Mouse (Mus musculus) spleen, adult 2 months (tissue): ENCODE measurements around the gene Urah.
A peak's percentile ranks its signal among the peaks of the same experiment; 100 is the strongest.

Experiments used
- CTCF ChIP-seq: fragments of 200-500 bp; IDR thresholded peaks from 2 replicates; pipeline ENCODE4 v1.5.1; 2011; ENCODE audit warnings: mild to moderate bottlenecking, inconsistent platforms; ENCODE audit not compliant: insufficient read depth, insufficient read length, insufficient replicate concordance; ENCODE audit errors: extremely low read depth
- POLR2A ChIP-seq: fragments of 200-500 bp; IDR thresholded peaks from 2 replicates; pipeline ENCODE4 v1.6.1; 2011; ENCODE audit warnings: low read depth, low read length, inconsistent platforms

DNA sequence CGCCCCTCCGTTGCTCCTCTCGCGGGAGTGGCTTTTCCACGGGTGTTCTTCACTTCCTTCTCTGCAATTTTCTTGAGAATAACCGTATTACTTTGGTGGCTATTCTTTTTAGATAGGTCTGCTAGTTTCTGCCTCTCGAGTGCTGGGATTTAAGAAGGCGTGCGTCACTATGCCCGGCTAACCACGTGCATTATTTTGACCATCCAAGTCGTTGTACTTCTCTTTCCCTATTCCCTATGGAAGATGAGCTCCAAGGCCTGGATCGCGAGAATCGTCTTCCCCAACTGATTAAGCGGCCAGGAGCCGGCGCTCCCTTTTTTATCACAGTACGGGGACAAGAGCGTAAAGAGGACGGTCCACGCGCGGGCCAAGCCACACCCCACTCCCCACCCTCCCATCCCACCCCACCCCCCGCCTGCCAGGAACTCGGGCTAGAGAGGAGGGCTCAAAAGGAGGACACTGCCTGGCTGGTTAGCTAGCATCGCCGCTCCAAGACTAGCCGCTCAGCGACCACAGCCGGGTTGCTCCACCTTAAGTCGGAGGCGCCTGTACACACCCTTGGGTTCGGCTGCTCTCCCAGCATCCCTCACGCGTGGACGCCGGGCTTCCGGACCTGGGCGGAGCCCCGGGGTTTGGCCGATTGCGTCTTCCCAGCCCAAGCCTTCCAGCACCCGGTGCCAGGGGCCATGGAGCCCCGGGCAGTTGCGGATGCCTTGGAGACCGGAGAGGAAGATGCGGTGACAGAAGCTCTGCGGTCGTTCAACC, 22.1 kb downstream of the Urah start, which contains the start of gene Ric8a:
- TF ChIP-seq CTCF: no peak
- TF ChIP-seq POLR2A: peak; percentile 37
